Mouse (Mus musculus): ENCODE measurements around the gene Casr.

GRCm38 (mm10) chr16:36532981-36533687 is 28.8 kb downstream of the Casr start:
- no peak for TF ChIP-seq CTCF (IDR thresholded peaks at IDR 0.05; ENCODE audit: low read depth, low read length)
- no peak for TF ChIP-seq EP300 (IDR thresholded peaks at IDR 0.05; ENCODE audit: insufficient read depth, low read depth, low read length)
- no peak for TF ChIP-seq POLR2A (IDR thresholded peaks at IDR 0.05; ENCODE audit: insufficient read depth, low read length)
